Mouse (Mus musculus): ENCODE results near the gene Gm10058.
"Not testable (repeated sequence)": the region's sequence is repeated elsewhere in the genome, so short reads cannot be mapped to it uniquely, and the experiment has no call there.

Gene Gm10058

GRCm38 (mm10) chrX:27946785-27947184 is at the start of gene Gm10058:
Gene Gm10058, minus strand, starts transcription at chrX:27946885.
- DNase-seq, result not testable (repeated sequence)

Measured in cerebellum, adult 8-10 months (tissue).